Mouse (Mus musculus) thymus, postnatal 25 days (tissue): ENCODE data around the gene Tfeb.

Experiments used
- DNase-seq: peaks from one replicate; pipeline ENCODE4 v3.0.0; 2022

Tfeb gene

DNA sequence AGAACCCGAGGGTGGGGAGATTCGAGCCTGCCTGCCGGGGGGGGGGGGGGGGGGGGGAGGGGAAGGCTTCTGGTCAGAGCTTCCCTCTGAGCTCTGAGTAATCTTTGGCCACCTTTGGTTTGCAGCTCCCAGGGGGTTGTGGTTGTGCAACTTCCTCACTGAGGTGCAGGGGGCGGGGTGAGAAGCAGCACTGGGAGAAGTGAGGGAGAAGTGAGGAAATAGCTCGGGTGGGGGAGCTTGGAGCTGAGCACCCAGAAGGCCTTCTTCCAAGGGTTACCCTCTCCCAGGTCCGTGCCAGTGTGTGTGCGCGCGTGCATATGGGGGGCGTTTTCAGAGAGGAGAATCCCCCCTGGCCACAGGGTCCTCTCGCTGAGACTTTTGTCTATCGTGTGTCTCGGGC lies 17.4 kb downstream of the Tfeb start:
- DNase-seq: no peak

GRCm38 (mm10) chr17:47756366-47756765 lies 19.5 kb downstream of the Tfeb start:
- no peak for DNase-seq

GRCm38 (mm10) chr17:47757056-47757610 lies 20.3 kb downstream of the Tfeb start:
- no peak for DNase-seq

DNA sequence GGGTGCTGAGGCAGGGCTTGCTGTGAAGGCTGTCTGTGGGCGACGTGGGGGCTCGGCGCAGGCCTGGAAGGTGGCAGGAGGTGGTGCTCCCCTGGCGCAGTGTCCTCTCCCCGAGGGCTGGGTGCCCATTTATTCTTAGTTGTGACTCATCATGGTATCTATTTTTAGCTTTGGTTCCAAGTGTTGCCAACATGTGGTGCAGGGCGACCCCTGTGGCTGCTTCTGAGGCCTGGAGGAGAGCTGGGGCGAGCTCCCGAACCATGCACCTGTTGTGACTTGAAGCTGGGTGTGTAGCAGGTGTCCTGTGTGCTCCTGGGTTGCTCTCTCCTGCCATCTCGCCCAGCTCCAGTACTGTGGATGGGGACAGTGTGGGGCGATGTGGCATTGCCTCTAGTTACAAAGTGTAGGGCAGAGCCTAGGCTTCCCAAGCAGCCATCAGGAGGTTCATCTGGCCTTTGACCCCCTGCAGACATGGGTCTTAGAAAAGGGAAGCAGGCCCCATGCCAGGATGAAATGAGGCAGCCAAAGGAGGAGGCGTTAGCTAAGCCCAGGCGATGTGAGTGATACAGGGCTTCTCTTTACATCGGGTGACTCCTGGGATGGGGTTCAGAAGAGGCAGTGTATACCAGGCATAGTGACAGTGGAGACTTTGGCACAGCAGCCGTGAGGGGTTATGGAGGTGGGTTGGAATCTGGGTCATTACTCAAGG lies 23.0 kb downstream of the Tfeb start:
- DNase-seq: no peak

DNA sequence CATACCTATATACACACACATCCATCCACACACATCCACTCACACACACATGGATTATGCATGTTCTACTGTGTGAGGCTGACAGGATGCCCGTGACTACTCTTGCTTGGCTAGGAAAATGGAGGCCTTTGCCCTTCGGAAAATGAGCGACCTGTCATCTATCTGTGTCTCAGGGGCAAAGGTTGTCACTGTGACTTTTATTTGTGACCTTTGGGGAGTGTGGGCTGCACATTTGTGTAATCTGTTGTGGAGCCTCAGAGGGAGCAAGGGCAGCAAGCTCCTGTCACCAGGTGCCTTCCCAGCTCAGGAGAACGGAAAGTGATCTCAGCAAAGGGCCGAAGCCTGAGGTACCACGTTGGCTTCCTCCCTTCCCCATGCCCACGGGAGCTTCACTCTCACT lies 25.2 kb downstream of the Tfeb start:
- DNase-seq: no peak

- no peak for DNase-seq
Observed at GRCm38 (mm10) chr17:47762518-47763340, 25.9 kb downstream of the Tfeb start.

- no peak for DNase-seq
Observed at GRCm38 (mm10) chr17:47765986-47766385, 29.2 kb downstream of the Tfeb start.

GRCm38 (mm10) chr17:47766407-47767043 lies 29.7 kb downstream of the Tfeb start:
- DNase-seq: no peak

DNA sequence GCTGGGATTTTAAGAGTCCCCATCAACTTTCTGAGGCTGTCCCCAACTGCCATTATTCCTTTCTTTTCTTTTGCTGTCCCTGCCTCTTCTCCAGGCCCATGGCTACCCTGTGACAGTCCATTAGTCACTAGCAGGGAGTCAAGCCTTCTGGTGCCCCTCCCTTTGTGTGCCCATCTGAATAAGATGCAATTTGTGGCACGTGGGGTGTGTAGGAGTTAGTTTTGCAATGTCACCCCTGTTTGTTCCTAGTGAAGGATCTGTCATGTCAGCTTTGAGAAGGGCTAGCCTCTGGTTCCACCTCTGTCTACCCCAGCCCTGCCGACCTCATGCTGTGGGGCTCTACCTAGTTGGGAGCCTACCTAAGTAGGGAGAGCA lies 30.2 kb downstream of the Tfeb start:
- no peak for DNase-seq

GRCm38 (mm10) chr17:47767456-47768141 lies 30.8 kb downstream of the Tfeb start:
- DNase-seq: no peak

GRCm38 (mm10) chr17:47768707-47769276 lies 32.0 kb downstream of the Tfeb start:
- peak; percentile 44 for DNase-seq

DNA sequence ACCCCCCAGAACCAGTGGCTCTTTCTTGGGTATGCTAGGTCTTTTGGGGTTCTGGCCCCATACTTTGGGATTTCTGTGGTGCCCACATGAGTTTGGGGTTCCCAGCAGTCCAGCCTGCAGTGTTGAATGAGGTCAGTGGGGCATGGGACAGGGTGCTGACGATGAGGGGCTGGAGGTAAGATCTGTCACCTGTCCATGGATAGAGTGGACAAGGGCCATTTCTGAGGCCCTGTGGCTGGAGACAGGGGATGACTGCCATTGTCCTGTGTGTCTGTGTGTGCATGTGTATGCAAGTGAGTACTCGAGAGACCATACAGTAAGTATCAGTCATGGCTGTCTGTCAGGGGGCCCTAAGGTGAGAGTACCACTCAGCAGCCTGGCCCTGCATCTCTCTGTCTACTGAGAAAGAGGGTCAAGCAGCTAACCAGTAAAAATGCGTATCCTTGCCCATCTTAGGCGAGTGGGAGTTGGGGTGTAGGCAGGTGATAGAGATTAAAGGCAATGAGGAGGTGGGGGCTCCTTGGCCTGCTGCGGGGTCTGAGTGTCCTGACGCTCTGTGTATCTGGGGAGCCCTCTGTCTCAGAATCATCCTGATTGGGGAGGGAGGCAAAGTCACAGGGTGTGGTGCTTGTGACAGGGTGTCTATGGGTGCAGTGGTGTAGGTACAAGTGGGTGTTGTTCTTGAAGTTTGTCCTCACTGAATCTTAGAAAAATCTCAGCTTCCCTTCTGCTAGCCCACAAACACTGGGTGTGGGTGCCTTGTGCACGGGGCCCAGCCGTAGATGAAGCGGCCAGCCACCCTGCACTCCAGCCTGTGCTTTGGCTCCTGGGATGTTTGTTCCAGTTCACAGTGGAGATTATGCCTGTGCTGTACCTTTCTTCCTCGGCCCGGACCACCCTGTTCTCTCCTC lies 32.8 kb downstream of the Tfeb start:
- DNase-seq: no peak

- DNase-seq: no peak
Observed at GRCm38 (mm10) chr17:47773604-47774003, 36.8 kb downstream of the Tfeb start.

DNA sequence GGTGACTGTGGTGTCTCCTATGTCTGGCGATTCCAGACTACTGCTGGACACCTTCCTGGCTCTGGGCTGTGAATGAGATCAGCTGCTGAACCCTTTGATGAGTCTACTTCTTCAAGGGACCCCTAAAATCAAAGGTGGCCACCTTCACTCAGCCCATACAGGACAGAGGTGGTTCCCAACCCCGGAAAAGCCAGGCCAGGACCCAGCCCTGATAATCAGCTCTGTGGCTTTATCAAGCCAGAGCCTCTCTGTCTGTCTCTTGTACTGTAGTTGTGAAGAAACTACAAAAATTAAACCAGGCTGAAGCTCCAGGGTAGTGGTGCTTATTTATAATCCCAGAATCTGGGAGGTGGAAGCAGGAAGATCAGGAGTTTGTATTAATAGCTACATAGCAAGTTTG lies 40.3 kb downstream of the Tfeb start:
- DNase-seq: no peak

- DNase-seq: no peak
Observed at GRCm38 (mm10) chr17:47780470-47780869, 43.6 kb downstream of the Tfeb start.

DNA sequence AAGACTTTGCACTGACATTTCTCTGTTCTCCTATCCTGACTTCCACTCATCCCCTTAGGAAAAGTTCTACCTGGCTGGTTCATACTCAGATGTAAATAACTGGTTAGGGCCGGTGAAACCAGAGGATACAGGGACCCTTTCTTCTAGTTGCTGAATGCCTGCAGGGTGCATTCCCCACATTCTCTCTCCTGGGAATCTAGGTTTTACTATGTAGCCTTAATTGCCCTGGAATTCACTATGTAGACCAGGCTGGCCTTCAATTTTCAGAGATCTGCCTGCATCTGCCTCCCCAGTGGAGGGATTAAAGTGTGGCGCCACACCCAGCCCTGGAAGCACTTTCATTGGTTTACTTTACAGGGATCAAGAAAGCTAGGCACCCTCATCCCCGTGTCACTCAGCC lies 45.7 kb downstream of the Tfeb start:
- no peak for DNase-seq

DNA sequence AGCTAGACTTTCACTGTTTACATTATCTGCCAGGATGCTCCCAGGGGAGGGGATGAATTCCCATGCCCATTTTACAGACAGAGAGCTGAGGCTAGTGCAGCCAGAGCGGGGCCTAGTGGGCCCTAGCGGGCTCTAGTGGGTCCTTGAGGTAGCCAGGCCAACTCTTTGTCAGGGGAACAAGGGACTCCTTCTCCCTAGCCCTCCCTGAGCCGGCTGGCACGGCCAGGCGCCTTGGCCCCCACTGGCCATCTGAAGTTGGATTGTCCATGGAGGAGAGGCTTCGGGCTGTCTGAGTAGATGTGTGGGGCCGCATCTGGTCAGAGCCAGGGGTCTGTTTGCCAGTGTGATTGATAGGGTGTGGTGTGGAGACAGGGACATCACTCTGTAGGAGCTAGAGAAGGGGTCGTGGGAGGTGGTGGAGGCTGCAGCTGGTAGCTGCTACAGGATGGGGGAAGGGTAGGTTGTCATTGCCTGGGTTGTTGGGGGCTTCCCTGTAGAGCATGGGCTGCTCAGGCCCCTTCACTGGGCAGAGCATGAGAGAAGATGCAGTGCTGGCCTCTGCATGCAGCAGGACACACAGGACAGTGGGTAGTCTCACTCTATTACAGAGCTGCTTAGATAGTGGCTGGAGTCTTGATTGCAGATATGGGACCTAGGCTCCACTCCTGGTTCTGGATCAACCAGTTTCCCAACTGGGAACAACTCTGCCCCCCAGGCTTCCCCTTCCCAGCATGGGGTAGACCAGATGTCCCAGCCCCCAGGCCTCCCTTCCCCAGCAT lies 46.8 kb downstream of the Tfeb start:
- DNase-seq: no peak

DNA sequence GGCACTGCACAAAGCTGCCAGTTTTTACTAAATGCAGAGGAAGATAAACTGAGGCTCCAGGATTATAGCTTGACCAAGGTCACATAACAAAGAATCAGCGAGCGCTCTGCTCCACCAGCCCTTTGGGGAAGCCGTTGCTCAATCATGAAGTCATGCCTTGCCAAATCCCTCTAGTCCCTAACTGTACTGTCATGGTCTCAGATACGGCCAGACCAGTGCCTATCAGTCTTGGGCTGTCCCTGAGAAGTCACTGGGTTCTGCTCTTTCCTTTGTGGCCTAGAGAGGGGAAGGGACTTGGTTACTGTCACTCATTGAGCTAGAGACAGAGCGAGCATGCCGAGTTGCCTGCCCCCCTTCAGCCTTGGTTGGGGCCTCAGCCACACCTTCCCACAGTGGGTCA lies 47.6 kb downstream of the Tfeb start:
- DNase-seq: no peak

GRCm38 (mm10) chr17:47787632-47788031 lies 50.8 kb downstream of the Tfeb start:
- no peak for DNase-seq

- no peak for DNase-seq
Observed at GRCm38 (mm10) chr17:47788306-47788705, 51.5 kb downstream of the Tfeb start.

DNA sequence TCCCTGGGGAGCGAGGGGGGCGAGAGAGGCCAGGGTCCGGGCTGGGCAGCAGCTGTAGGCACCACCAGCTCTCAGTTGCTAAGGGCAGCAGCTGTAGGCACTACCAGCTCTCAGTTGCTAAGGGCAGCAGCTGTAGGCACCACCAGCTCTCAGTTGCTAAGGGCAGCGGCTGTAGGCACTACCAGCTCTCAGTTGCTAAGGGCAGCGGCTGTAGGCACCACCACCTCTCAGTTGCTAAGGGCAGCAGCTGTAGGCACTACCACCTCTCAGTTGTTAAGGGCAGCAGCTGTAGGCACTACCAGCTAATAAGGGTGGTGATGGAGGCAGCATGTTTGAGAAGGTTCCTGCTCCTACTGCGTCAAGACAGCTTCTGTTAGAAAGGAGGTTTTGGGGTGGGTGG lies 52.2 kb downstream of the Tfeb start:
- no peak for DNase-seq
